Mouse (Mus musculus): ENCODE results near the gene Cbx1. TPM values are rescaled to one million over a fixed set of nuclear protein-coding genes. Genes with fewer than 3 reads are reported as not detected.
"Not testable (repeated sequence)": the region's sequence is repeated elsewhere in the genome, so short reads cannot be mapped to it uniquely, and the experiment has no call there.

The Cbx1 gene
- polyA plus RNA-seq, 1 experiment = 33.7 TPM

DNA sequence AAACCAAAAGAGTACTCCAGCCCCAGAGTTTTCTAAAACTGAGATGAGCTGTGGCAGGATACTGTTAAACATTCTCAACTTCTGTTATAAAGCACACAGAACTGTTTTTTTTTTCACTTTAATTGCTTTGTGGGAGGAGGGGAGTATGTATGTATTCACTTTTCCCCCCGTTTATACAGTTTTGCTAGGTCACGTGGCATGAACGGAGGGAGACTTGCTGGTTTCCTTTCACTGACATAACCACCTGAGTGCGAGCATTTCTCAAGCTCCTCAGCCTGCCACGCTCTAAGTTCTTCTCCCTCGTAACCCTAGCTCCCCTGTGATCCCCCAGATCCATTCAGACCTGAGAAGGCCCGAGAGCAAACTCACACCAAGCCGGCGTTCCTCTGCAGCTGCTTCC lies 16.5 kb upstream of the Cbx1 start:
- H3K4me1 ChIP-seq = peaks cover 26% of the 10 kb centered on the region
- H3K4me3 ChIP-seq (replicated peaks) = no peak overlapping the region
- no peaks in the 10 kb centered on the region for H3K27me3 ChIP-seq (replicated peaks)
- H3K9me3 ChIP-seq = no peaks in the 10 kb centered on the region
- no peak for TF ChIP-seq FLI1 (IDR thresholded peaks at IDR 0.05; ENCODE audit: low read length)
- TF ChIP-seq GATA1 (IDR thresholded peaks at IDR 0.05; ENCODE audit: borderline replicate concordance, low read length) = no peak
- H3K36me3 ChIP-seq (replicated peaks; ENCODE audit: low read length) = peaks cover 80% of the 10 kb centered on the region

GRCm38 (mm10) chr11:96774536-96774935 lies 14.4 kb upstream of the Cbx1 start:
- peaks cover 59% of the 10 kb centered on the region for H3K36me3 ChIP-seq (replicated peaks; ENCODE audit: low read length)
- H3K4me1 ChIP-seq = peaks cover 26% of the 10 kb centered on the region
- H3K27me3 ChIP-seq (replicated peaks) = no peaks in the 10 kb centered on the region
- no peak for TF ChIP-seq FLI1 (IDR thresholded peaks at IDR 0.05; ENCODE audit: low read length)
- no peak for TF ChIP-seq GATA1 (IDR thresholded peaks at IDR 0.05; ENCODE audit: borderline replicate concordance, low read length)
- H3K4me3 ChIP-seq (replicated peaks) = no peak overlapping the region
- no peaks in the 10 kb centered on the region for H3K9me3 ChIP-seq

GRCm38 (mm10) chr11:96775063-96775462 lies 13.9 kb upstream of the Cbx1 start:
- no peak for TF ChIP-seq FLI1 (IDR thresholded peaks at IDR 0.05; ENCODE audit: low read length)
- TF ChIP-seq GATA1 (IDR thresholded peaks at IDR 0.05; ENCODE audit: borderline replicate concordance, low read length) = no peak
- Histone ChIP-seq H3K9me3 (no peaks in the 10 kb centered on the region), H3K27me3 (replicated peaks) (no peaks in the 10 kb centered on the region), H3K36me3 (replicated peaks; ENCODE audit: low read length) (peaks cover 54% of the 10 kb centered on the region), H3K4me3 (replicated peaks) (no peak overlapping the region), H3K4me1 (peaks cover 26% of the 10 kb centered on the region)

DNA sequence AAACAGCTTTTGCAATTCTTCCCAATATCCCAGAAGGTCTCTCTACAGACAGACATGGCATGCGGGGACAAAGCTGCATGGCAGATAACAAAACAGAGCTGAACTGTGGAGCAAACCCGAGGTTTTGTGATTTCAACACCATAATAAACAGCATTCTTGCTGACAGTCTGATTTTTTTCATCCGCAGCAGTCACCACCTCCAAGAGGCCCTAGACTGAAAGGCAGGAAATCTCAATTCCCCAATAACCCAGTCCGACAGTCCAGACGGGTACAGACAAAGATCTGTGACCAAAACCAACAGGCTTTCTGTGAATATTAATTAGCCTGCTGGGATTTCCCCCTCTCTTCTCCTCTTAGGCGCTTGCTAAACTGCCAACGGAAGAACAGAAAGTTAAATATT lies 13.3 kb upstream of the Cbx1 start:
- TF ChIP-seq FLI1 (IDR thresholded peaks at IDR 0.05; ENCODE audit: low read length) (no peak), GATA1 (IDR thresholded peaks at IDR 0.05; ENCODE audit: borderline replicate concordance, low read length) (no peak)
- no peak overlapping the region for H3K4me3 ChIP-seq (replicated peaks)
- H3K36me3 ChIP-seq (replicated peaks; ENCODE audit: low read length) = peaks cover 48% of the 10 kb centered on the region

GRCm38 (mm10) chr11:96776068-96776467 lies 12.9 kb upstream of the Cbx1 start:
- TF ChIP-seq GATA1 (IDR thresholded peaks at IDR 0.05; ENCODE audit: borderline replicate concordance, low read length) = no peak
- TF ChIP-seq FLI1 (IDR thresholded peaks at IDR 0.05; ENCODE audit: low read length) = no peak
- Histone ChIP-seq H3K27me3 (replicated peaks) (no peaks in the 10 kb centered on the region), H3K9me3 (no peaks in the 10 kb centered on the region), H3K4me1 (peaks cover 26% of the 10 kb centered on the region), H3K4me3 (replicated peaks) (peak overlapping the region; percentile 98), H3K36me3 (replicated peaks; ENCODE audit: low read length) (peaks cover 44% of the 10 kb centered on the region)

More for the DNA sequence above, 13.3 kb upstream of the Cbx1 start:
- Histone ChIP-seq H3K27me3 (replicated peaks) (no peaks in the 10 kb centered on the region), H3K4me1 (peaks cover 26% of the 10 kb centered on the region), H3K9me3 (no peaks in the 10 kb centered on the region)

- H3K4me1 ChIP-seq = peaks cover 26% of the 10 kb centered on the region
- TF ChIP-seq GATA1 (IDR thresholded peaks at IDR 0.05; ENCODE audit: borderline replicate concordance, low read length) (no peak), FLI1 (IDR thresholded peaks at IDR 0.05; ENCODE audit: low read length) (peak; percentile 60; the same call in 1 of the 2 replicates)
- H3K4me3 ChIP-seq (replicated peaks) = peak within 1 kb of the TSS; percentile 98
- peaks cover 32% of the 10 kb centered on the region for H3K36me3 ChIP-seq (replicated peaks; ENCODE audit: low read length)
- no peaks in the 10 kb centered on the region for H3K27me3 ChIP-seq (replicated peaks)
- H3K9me3 ChIP-seq = no peaks in the 10 kb centered on the region
Measured at GRCm38 (mm10) chr11:96776968-96777962, 11.7 kb upstream of the Cbx1 start, which contains the start of gene Snx11. TSS of gene Snx11 (minus strand) at chr11:96777559.

- Histone ChIP-seq H3K36me3 (replicated peaks; ENCODE audit: low read length) (peaks cover 23% of the 10 kb centered on the region), H3K4me1 (peaks cover 26% of the 10 kb centered on the region), H3K4me3 (replicated peaks) (peak overlapping the region; percentile 98)
- not testable (repeated sequence) for H3K9me3 ChIP-seq; H3K27me3 ChIP-seq (replicated peaks)
Measured at GRCm38 (mm10) chr11:96778061-96778627, 10.8 kb upstream of the Cbx1 start.

DNA sequence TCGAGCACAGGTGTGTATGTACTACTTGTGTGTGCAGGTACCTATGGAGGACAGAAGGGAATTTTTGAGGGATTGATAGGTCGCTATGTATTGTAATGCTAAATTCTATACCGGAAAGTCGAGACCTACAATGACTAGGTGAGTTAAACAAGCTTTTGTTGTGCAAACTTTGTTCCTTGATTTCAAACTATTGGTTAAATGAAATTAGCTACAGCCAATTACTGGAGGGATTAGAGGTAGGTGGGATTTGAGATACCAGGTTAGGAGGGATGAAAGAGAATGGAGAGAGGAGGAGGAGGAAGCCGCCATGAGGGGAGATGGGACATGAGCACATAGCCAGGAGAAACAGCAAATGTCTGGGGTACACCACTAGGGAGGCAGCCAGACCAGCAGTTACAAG lies 8.6 kb upstream of the Cbx1 start:
- no peaks in the 10 kb centered on the region for H3K9me3 ChIP-seq
- peaks cover 27% of the 10 kb centered on the region for H3K4me1 ChIP-seq
- TF ChIP-seq GATA1 (IDR thresholded peaks at IDR 0.05; ENCODE audit: borderline replicate concordance, low read length) (no peak), FLI1 (IDR thresholded peaks at IDR 0.05; ENCODE audit: low read length) (no peak)
- no peaks in the 10 kb centered on the region for H3K27me3 ChIP-seq (replicated peaks)
- H3K36me3 ChIP-seq (replicated peaks; ENCODE audit: low read length) = peaks cover 2% of the 10 kb centered on the region
- H3K4me3 ChIP-seq (replicated peaks) = no peak overlapping the region

GRCm38 (mm10) chr11:96781425-96781824 lies 7.5 kb upstream of the Cbx1 start:
- Histone ChIP-seq H3K27me3 (replicated peaks) (no peaks in the 10 kb centered on the region), H3K4me3 (replicated peaks) (no peak overlapping the region), H3K4me1 (peaks cover 17% of the 10 kb centered on the region), H3K9me3 (no peaks in the 10 kb centered on the region), H3K36me3 (replicated peaks; ENCODE audit: low read length) (no peaks in the 10 kb centered on the region)
- no peak for TF ChIP-seq FLI1 (IDR thresholded peaks at IDR 0.05; ENCODE audit: low read length)
- no peak for TF ChIP-seq GATA1 (IDR thresholded peaks at IDR 0.05; ENCODE audit: borderline replicate concordance, low read length)

DNA sequence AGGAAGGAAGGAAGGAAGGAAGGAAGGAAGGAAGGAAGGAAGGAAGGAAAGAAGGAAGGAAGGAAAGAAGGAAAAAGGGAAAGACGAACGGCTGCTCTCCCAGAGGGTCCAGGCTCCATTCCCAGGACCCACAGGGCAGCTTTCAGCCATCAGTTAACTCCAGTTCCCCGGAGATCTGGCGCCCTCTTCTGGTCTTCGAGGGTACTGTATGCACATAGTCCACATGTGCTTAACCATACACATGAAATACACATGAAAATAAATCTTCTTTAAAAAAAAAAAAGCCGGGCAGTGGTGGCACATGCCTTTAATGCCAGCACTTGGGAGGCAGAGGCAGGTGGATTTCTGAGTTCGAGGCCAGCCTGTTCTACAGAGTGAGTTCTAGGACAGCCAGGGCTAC lies 4.1 kb upstream of the Cbx1 start:
- not testable (repeated sequence) for H3K27me3 ChIP-seq (replicated peaks); H3K9me3 ChIP-seq; H3K4me3 ChIP-seq (replicated peaks); H3K36me3 ChIP-seq (replicated peaks; ENCODE audit: low read length)
- peaks cover 19% of the 10 kb centered on the region for H3K4me1 ChIP-seq
